Mouse (Mus musculus) urinary bladder, postnatal 25 days (tissue): ENCODE measurements around the gene Polr3h.

ENCODE experiments used
- DNase-seq: peaks from one replicate; pipeline ENCODE4 v3.0.0; 2022; ENCODE audit warnings: low spot score

The Polr3h gene

DNA sequence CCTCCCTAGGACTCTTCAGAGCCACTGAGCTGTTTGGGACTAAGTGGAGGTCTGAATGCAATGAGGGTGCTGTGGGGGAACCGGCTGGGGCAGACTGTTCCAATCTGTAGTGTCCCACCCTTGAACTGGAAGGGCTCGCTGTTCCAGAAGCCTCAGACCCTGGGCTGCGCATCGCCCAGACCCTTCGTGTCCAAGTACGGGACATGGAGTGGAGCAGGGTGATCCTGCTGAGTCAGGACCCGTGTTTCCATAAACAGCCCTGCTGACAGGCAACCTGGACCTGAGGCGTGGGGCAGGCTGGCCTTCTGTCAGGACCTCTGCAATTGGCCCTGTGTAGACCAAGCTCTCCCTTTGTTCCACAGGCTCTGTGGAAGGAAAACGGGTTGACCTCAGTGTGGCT is 79.3 kb downstream of the Polr3h start:
- no peak for DNase-seq

DNA sequence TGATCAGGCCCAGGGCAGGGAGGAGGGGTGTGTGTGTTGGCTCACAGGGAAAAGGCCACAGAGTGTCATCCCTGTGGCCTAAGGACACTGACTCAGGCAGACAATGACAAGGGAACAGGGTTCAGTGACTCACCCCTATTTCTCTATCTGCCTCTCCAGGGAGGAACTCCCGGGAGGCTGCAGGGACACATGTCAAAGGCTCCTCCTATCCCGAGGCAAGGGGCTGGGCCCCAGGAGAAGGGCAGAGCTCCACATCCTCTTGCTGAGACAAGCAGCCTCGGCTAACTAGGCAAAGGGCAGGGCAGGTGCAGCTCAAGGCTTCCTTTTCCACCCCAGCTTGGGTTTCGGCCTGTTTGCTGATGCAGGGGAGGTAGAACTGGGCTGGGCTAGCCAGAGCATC is 80.3 kb downstream of the Polr3h start:
- DNase-seq = peak; percentile 31

DNA sequence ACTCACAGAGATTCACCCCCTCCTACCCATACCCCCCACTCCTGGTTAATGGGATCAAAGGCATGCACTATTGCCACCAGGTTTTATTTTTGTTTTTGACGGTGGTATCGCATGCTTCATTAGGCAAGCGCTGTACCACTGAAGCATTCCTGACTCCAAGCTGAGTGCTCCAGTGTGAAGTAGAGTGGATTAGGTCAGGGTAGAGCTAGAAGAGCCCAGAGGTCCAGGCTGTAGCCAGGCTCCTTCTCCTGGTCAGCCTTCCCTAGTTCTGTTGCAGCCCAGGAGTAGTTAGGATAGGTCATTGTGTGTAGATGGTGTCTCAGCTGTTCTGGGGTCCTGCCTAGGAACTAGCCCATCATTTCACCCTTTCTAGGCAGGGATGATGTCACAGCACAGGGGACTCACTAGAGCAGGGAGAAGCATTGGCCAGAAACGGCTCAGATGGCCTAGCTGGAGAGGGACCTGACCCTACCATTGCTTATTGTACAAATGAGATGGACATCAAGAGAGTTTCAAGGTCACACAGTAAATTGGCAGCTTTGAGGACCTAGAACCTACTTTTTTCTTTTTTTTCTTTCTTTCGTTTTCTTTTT is 80.9 kb downstream of the Polr3h start:
- DNase-seq = no peak

DNA sequence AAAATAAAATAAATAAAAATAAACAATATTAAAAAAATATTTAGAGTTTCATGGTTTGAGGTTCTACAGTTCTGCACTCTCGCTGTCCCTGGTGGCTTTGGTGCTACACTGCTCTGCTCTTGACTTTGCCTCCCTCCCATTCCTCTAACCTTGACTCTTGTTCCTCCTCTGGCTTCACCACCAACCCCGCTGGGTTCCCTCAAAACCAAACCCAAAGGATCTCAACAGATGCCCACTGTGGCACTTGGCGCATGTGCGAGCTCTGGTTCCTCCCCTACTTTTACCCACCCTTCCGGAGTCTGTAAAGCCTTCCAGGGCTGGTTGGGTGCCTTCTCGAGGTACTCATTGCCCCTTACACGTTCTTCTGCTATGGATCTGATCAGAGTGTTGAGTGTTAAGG is 83.8 kb downstream of the Polr3h start:
- DNase-seq = no peak

DNA sequence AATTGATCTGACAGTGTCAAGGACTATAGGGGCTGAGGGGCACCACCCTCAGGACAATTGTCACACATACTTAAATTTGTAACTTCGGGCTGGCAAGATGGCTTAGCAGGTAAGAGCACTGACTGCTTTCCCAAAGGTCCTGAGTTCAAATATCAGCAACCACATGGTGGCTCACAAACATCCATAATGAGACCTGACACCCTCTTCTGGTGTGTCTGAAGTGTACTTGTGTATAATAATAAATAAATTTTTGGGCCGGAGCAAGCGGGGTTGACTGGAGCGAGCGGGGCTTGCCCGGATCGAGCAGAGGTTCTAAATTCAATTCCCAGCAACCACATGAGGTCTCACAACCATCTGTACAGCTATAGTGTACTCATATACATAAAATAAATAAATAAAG is 85.7 kb downstream of the Polr3h start:
- no peak for DNase-seq

DNA sequence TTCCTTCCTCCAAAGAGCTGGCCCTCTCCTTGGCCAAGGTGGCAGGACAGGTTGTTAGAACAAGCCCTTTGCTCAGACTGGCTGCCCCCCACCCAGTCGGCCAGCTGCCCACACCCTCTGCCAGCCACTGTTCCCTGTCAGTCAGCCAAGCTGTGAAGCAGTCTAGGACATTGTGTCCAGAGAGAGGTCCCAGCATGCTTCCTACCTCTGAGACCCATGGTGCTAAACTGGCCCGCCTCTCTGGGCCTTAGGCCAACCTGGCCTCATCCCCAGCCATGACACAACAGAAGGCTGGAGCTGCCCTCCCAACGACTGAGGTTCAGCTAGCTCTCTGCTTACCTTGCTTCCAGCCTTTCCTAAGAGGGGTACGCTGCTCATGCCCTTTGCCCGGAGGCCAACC is 86.4 kb downstream of the Polr3h start:
- peak; percentile 54 for DNase-seq

DNA sequence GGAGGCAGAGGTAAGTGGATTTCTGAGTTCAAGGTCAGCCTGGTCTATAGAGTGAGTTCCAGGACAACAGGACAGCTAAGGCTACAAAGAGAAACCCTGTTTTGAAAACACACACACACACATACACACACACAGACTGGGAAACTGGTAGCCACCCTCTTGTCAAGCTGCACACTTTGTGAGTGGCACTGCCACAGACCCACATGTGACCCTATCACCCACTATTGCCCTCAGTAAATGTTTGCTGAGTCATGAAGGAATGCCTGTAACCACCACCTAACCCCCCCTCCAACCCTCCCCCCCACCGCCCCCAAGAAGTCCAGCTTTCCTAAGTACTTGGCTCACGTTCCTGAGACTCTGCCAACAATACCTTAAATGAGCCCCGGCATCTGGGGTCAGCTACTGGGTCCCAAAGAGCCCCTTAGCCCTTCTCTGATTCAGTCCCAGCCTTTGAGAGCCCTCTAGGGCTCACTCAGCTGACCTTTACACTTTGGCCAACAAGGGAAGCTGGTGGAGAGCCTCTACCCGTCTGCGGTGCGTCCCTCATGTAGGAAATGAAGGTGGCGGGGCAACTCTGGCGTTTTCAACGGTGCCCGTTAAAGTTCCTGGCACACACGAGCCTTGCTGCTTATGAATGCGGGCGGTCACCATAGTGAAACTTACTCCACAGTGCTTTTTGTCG is 87.3 kb downstream of the Polr3h start:
- DNase-seq = no peak
